Mouse (Mus musculus): ENCODE results near the gene Rbp1. TPM values are rescaled to one million over a fixed set of nuclear protein-coding genes. Genes with fewer than 3 reads are reported as not detected.
A peak's percentile ranks its signal among the peaks of the same experiment; 100 is the strongest.

Rbp1 gene
- polyA plus RNA-seq, 1 experiment from 2014 or later, result 136 TPM

- Histone ChIP-seq H3K27me3 (ENCODE audit: control insufficient read depth, insufficient read depth, low read length) (no peaks in the 10 kb centered on the region), H3K4me1 (ENCODE audit: control insufficient read depth, insufficient read depth, low read length) (peaks cover 58% of the 10 kb centered on the region), H3K9ac (ENCODE audit: low read depth, low read length) (no peak overlapping the region), H3K36me3 (ENCODE audit: control insufficient read depth, insufficient read depth, low read length) (no peaks in the 10 kb centered on the region; the same call in 1 of the 2 replicates), H3K4me2 (replicated peaks; ENCODE audit: low read depth, low read length) (no peak overlapping the region), H3K9me3 (ENCODE audit: control insufficient read depth, low read length) (no peaks in the 10 kb centered on the region), H3K27ac (ENCODE audit: low read depth, low read length) (peak overlapping the region; percentile 53; the same call in 1 of the 2 replicates), H3K4me3 (ENCODE audit: low read length) (no peak overlapping the region)
- 38% methylated on average over 3 of the region's 3 CpGs for WGBS
- no peak for ATAC-seq (ENCODE audit: low FRiP score, low TSS enrichment)
These were observed 7.8 kb downstream of the Rbp1 start for GRCm38 (mm10) chr9:98430528-98430927.

GRCm38 (mm10) chr9:98433021-98433420, 10.3 kb downstream of the Rbp1 start:
- Histone ChIP-seq H3K9ac (ENCODE audit: low read depth, low read length) (no peak overlapping the region), H3K4me3 (ENCODE audit: low read length) (no peak overlapping the region), H3K4me2 (replicated peaks; ENCODE audit: low read depth, low read length) (no peak overlapping the region), H3K9me3 (ENCODE audit: control insufficient read depth, low read length) (no peaks in the 10 kb centered on the region), H3K36me3 (ENCODE audit: control insufficient read depth, insufficient read depth, low read length) (peaks cover 5% of the 10 kb centered on the region; the same call in 1 of the 2 replicates), H3K4me1 (ENCODE audit: control insufficient read depth, insufficient read depth, low read length) (peaks cover 33% of the 10 kb centered on the region), H3K27ac (ENCODE audit: low read depth, low read length) (no peak overlapping the region), H3K27me3 (ENCODE audit: control insufficient read depth, insufficient read depth, low read length) (no peaks in the 10 kb centered on the region)
- 65% methylated on average over 2 of the region's 2 CpGs for WGBS
- ATAC-seq (ENCODE audit: low FRiP score, low TSS enrichment), result no peak

- no peak overlapping the region for H3K4me2 ChIP-seq (replicated peaks; ENCODE audit: low read depth, low read length)
- peaks cover 5% of the 10 kb centered on the region; the same call in 1 of the 2 replicates for H3K36me3 ChIP-seq (ENCODE audit: control insufficient read depth, insufficient read depth, low read length)
- peaks cover 22% of the 10 kb centered on the region for H3K4me1 ChIP-seq (ENCODE audit: control insufficient read depth, insufficient read depth, low read length)
- no peaks in the 10 kb centered on the region for H3K9me3 ChIP-seq (ENCODE audit: control insufficient read depth, low read length)
- no peaks in the 10 kb centered on the region for H3K27me3 ChIP-seq (ENCODE audit: control insufficient read depth, insufficient read depth, low read length)
- no peak overlapping the region for H3K27ac ChIP-seq (ENCODE audit: low read depth, low read length)
- 35% methylated on average over 4 of the region's 4 CpGs for WGBS
- ATAC-seq (ENCODE audit: low FRiP score, low TSS enrichment), result no peak
- H3K9ac ChIP-seq (ENCODE audit: low read depth, low read length), result no peak overlapping the region
- H3K4me3 ChIP-seq (ENCODE audit: low read length), result no peak overlapping the region
These were observed 11.3 kb downstream of the Rbp1 start for GRCm38 (mm10) chr9:98433956-98434588.

GRCm38 (mm10) chr9:98437819-98438218, 15.1 kb downstream of the Rbp1 start:
- Histone ChIP-seq H3K4me2 (replicated peaks; ENCODE audit: low read depth, low read length) (no peak overlapping the region), H3K9me3 (ENCODE audit: control insufficient read depth, low read length) (no peaks in the 10 kb centered on the region), H3K9ac (ENCODE audit: low read depth, low read length) (no peak overlapping the region), H3K27ac (ENCODE audit: low read depth, low read length) (no peak overlapping the region), H3K36me3 (ENCODE audit: control insufficient read depth, insufficient read depth, low read length) (peaks cover 5% of the 10 kb centered on the region; the same call in 1 of the 2 replicates), H3K4me1 (ENCODE audit: control insufficient read depth, insufficient read depth, low read length) (peaks cover 8% of the 10 kb centered on the region; the same call in 1 of the 2 replicates), H3K27me3 (ENCODE audit: control insufficient read depth, insufficient read depth, low read length) (no peaks in the 10 kb centered on the region), H3K4me3 (ENCODE audit: low read length) (no peak overlapping the region)
- WGBS, result 76% methylated on average over 4 of the region's 4 CpGs
- ATAC-seq (ENCODE audit: low FRiP score, low TSS enrichment), result no peak

GRCm38 (mm10) chr9:98439091-98439490, 16.3 kb downstream of the Rbp1 start:
- Histone ChIP-seq H3K4me2 (replicated peaks; ENCODE audit: low read depth, low read length) (no peak overlapping the region), H3K36me3 (ENCODE audit: control insufficient read depth, insufficient read depth, low read length) (peaks cover 5% of the 10 kb centered on the region; the same call in 1 of the 2 replicates), H3K4me3 (ENCODE audit: low read length) (no peak overlapping the region), H3K4me1 (ENCODE audit: control insufficient read depth, insufficient read depth, low read length) (no peaks in the 10 kb centered on the region), H3K9ac (ENCODE audit: low read depth, low read length) (no peak overlapping the region), H3K9me3 (ENCODE audit: control insufficient read depth, low read length) (no peaks in the 10 kb centered on the region), H3K27me3 (ENCODE audit: control insufficient read depth, insufficient read depth, low read length) (no peaks in the 10 kb centered on the region), H3K27ac (ENCODE audit: low read depth, low read length) (no peak overlapping the region)
- 76% methylated on average over 3 of the region's 3 CpGs for WGBS
- no peak for ATAC-seq (ENCODE audit: low FRiP score, low TSS enrichment)

GRCm38 (mm10) chr9:98442638-98443037, 19.9 kb downstream of the Rbp1 start:
- Histone ChIP-seq H3K9ac (ENCODE audit: low read depth, low read length) (no peak overlapping the region), H3K27me3 (ENCODE audit: control insufficient read depth, insufficient read depth, low read length) (no peaks in the 10 kb centered on the region), H3K4me3 (ENCODE audit: low read length) (no peak overlapping the region), H3K9me3 (ENCODE audit: control insufficient read depth, low read length) (no peaks in the 10 kb centered on the region), H3K4me2 (replicated peaks; ENCODE audit: low read depth, low read length) (no peak overlapping the region), H3K27ac (ENCODE audit: low read depth, low read length) (no peak overlapping the region), H3K36me3 (ENCODE audit: control insufficient read depth, insufficient read depth, low read length) (peaks cover 26% of the 10 kb centered on the region; the same call in 1 of the 2 replicates), H3K4me1 (ENCODE audit: control insufficient read depth, insufficient read depth, low read length) (no peaks in the 10 kb centered on the region)
- no peak for ATAC-seq (ENCODE audit: low FRiP score, low TSS enrichment)
- WGBS, result 67% methylated on average over 5 of the region's 5 CpGs

- H3K9ac ChIP-seq (ENCODE audit: low read depth, low read length), result no peak overlapping the region
- H3K27me3 ChIP-seq (ENCODE audit: control insufficient read depth, insufficient read depth, low read length), result no peaks in the 10 kb centered on the region
- H3K9me3 ChIP-seq (ENCODE audit: control insufficient read depth, low read length), result no peaks in the 10 kb centered on the region
- no peak overlapping the region for H3K4me2 ChIP-seq (replicated peaks; ENCODE audit: low read depth, low read length)
- no peak for ATAC-seq (ENCODE audit: low FRiP score, low TSS enrichment)
- H3K27ac ChIP-seq (ENCODE audit: low read depth, low read length), result no peak overlapping the region
- no peaks in the 10 kb centered on the region for H3K4me1 ChIP-seq (ENCODE audit: control insufficient read depth, insufficient read depth, low read length)
- 68% methylated on average over 9 of the region's 9 CpGs for WGBS
- peaks cover 22% of the 10 kb centered on the region; the same call in 1 of the 2 replicates for H3K36me3 ChIP-seq (ENCODE audit: control insufficient read depth, insufficient read depth, low read length)
- H3K4me3 ChIP-seq (ENCODE audit: low read length), result no peak overlapping the region
These were observed 22.8 kb downstream of the Rbp1 start for GRCm38 (mm10) chr9:98445359-98446149.

- no peaks in the 10 kb centered on the region for H3K4me1 ChIP-seq (ENCODE audit: control insufficient read depth, insufficient read depth, low read length)
- 83% methylated on average over 1 of the region's 1 CpGs for WGBS
- H3K36me3 ChIP-seq (ENCODE audit: control insufficient read depth, insufficient read depth, low read length), result peaks cover 11% of the 10 kb centered on the region; the same call in 1 of the 2 replicates
- H3K27ac ChIP-seq (ENCODE audit: low read depth, low read length), result no peak overlapping the region
- ATAC-seq (ENCODE audit: low FRiP score, low TSS enrichment), result no peak
- H3K27me3 ChIP-seq (ENCODE audit: control insufficient read depth, insufficient read depth, low read length), result no peaks in the 10 kb centered on the region
- H3K9ac ChIP-seq (ENCODE audit: low read depth, low read length), result no peak overlapping the region
- no peak overlapping the region for H3K4me2 ChIP-seq (replicated peaks; ENCODE audit: low read depth, low read length)
- peaks cover 4% of the 10 kb centered on the region; the same call in 1 of the 2 replicates for H3K9me3 ChIP-seq (ENCODE audit: control insufficient read depth, low read length)
- no peak overlapping the region for H3K4me3 ChIP-seq (ENCODE audit: low read length)
These were observed 28.2 kb downstream of the Rbp1 start for GRCm38 (mm10) chr9:98450976-98451375.

- Histone ChIP-seq H3K4me2 (replicated peaks; ENCODE audit: low read depth, low read length) (no peak overlapping the region), H3K36me3 (ENCODE audit: control insufficient read depth, insufficient read depth, low read length) (no peaks in the 10 kb centered on the region), H3K4me3 (ENCODE audit: low read length) (no peak overlapping the region), H3K27ac (ENCODE audit: low read depth, low read length) (no peak overlapping the region), H3K27me3 (ENCODE audit: control insufficient read depth, insufficient read depth, low read length) (no peaks in the 10 kb centered on the region), H3K4me1 (ENCODE audit: control insufficient read depth, insufficient read depth, low read length) (no peaks in the 10 kb centered on the region), H3K9ac (ENCODE audit: low read depth, low read length) (no peak overlapping the region), H3K9me3 (ENCODE audit: control insufficient read depth, low read length) (no peaks in the 10 kb centered on the region)
- 53% methylated on average over 2 of the region's 2 CpGs for WGBS
- no peak for ATAC-seq (ENCODE audit: low FRiP score, low TSS enrichment)
These were observed 43.9 kb downstream of the Rbp1 start for GRCm38 (mm10) chr9:98466709-98467108.

Data from kidney, embryonic 14.5 days (tissue).